Mouse (Mus musculus) forebrain, embryonic 11.5 days (tissue): ENCODE measurements at regions not wholly inside any gene's neighbourhood (a gene's known extent, or its start where the extent isn't known, plus 50 kb on each side); places are given as distances from the start of the nearest gene placed in this dataset.

Source experiments
- ATAC-seq: fragments of 200-750 bp; cut with Nextera tagmentation; replicated peaks from 2 replicates; pipeline ENCODE4 v1.8.0; 2017; ENCODE audit warnings: moderate TSS enrichment; ENCODE audit not compliant: low FRiP score
- DNase-seq: peaks from one replicate; pipeline ENCODE4 v3.0.0-alpha.2; 2017; ENCODE audit warnings: low spot score
- H3K27ac ChIP-seq: fragments of 300-500 bp; sonication (generic); 2 replicates; pipeline ENCODE4 v1.5.1; 2014; ENCODE audit warnings: low read depth, low read length
- H3K27me3 ChIP-seq: fragments of 300-500 bp; sonication (generic); 2 replicates; pipeline ENCODE4 v1.6.1; 2014; ENCODE audit warnings: mild to moderate bottlenecking, low read length, mixed read lengths; ENCODE audit not compliant: control insufficient read depth, insufficient read depth
- H3K36me3 ChIP-seq: fragments of 300-500 bp; sonication (generic); 2 replicates; pipeline ENCODE4 v1.6.1; 2014; ENCODE audit warnings: mild to moderate bottlenecking, low read length, moderate library complexity, mixed read lengths; ENCODE audit not compliant: control insufficient read depth, insufficient read depth
- H3K4me1 ChIP-seq: fragments of 300-500 bp; sonication (generic); replicated peaks from 2 replicates; pipeline ENCODE4 v1.6.1; 2014; ENCODE audit warnings: low read length, mixed read lengths; ENCODE audit not compliant: control insufficient read depth, insufficient read depth
- H3K4me2 ChIP-seq: fragments of 300-500 bp; sonication (generic); 2 replicates; pipeline ENCODE4 v1.6.1; 2014; ENCODE audit warnings: low read depth, mild to moderate bottlenecking, low read length, moderate library complexity, mixed read lengths; ENCODE audit not compliant: severe bottlenecking
- H3K4me3 ChIP-seq: fragments of 300-500 bp; sonication (generic); 2 replicates; pipeline ENCODE4 v1.5.1; 2014; ENCODE audit warnings: low read depth, low read length
- H3K9ac ChIP-seq: fragments of 300-500 bp; sonication (generic); 2 replicates; pipeline ENCODE4 v1.6.1; 2014; ENCODE audit warnings: low read length
- H3K9me3 ChIP-seq: fragments of 300-500 bp; sonication (generic); 2 replicates; pipeline ENCODE4 v1.6.1; 2016; ENCODE audit warnings: low read length, mixed read lengths; ENCODE audit not compliant: control insufficient read depth
- WGBS: fragments of 180-500 bp; shearing (Covaris S2); extraction: QIAGEN DNeasy Blood & Tissue Kit; methylation state at CpG from one replicate; pipeline ENCODE4 v1.1.7; 2014; 5-methylcytosine and 5-hydroxymethylcytosine counted together

DNA sequence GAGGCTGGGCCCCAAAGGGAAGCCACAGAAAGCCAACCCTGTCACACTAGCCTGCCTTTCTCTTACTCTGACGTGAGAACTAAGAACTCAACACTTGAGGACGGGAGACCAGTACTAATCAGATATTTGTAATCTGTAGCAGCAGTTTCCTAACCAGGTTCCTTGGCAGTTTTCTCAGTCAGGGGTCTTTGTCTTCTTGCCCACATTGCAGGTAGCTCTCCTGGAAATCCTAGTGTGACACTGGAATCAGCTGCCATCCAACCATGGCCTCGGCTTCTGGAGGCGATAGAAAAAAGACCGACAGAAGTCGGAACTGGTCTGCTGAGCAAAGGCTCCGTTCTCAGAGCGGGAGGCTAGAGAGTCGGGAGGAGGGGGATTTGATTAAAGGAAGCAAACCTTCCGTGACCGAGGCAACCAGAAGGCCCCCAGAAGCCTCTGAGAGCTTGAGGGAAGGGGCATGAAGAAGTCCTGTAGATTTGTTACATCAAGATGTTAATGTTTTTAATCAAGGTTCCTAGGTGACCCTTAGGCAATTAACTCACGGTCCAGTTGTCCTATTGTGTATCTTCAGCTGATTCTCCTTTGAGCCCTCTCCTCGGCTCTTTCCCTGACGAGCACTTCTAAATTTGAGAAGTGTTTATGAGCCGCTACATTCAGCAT, 284.2 kb downstream of the Ndfip2 start:
- H3K9ac ChIP-seq: peak overlapping the region; percentile 33; the same call in 1 of the 2 replicates
- no peaks in the 10 kb centered on the region for H3K9me3 ChIP-seq
- peak overlapping the region; percentile 48 for H3K4me2 ChIP-seq
- H3K4me3 ChIP-seq: peak overlapping the region; percentile 6; the same call in 1 of the 2 replicates
- no peaks in the 10 kb centered on the region for H3K36me3 ChIP-seq
- H3K4me1 ChIP-seq: no peaks in the 10 kb centered on the region; the same call in none of the 2 replicates
- peak; percentile 78 for ATAC-seq
- WGBS: 2% methylated on average over 15 of the region's 15 CpGs
- no peak overlapping the region for H3K27ac ChIP-seq
- peak; percentile 68 for DNase-seq
- H3K27me3 ChIP-seq: no peaks in the 10 kb centered on the region

DNA sequence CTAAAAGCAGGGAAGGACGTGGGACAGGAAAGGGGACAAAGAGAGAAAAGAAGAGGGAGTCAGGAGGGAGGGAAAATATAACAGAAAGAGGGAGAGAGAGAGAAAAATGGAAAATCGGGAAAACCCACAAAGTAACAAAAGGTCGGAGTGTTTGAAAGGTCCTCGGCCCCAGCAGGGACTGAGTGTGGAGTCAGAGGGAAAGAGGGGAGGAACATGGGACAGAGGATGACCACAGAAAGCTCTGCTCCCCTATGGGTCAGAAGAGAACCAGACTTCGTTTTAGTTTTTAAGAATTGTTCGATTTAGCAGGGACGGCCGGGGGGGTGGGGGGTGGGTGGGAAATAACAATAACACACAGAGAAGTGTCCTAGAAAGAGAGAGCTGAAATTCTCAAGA, 283.7 kb downstream of the Ndfip2 start:
- ATAC-seq (peak; percentile 47; the same call in 1 of the 2 replicates), DNase-seq (no peak)
- Histone ChIP-seq H3K4me1 (no peaks in the 10 kb centered on the region; the same call in none of the 2 replicates), H3K36me3 (no peaks in the 10 kb centered on the region), H3K4me3 (no peak overlapping the region), H3K27ac (no peak overlapping the region), H3K27me3 (no peaks in the 10 kb centered on the region), H3K9ac (no peak overlapping the region), H3K9me3 (no peaks in the 10 kb centered on the region), H3K4me2 (peak overlapping the region; percentile 48; the same call in 1 of the 2 replicates)
- WGBS: 33% methylated on average over 8 of the region's 8 CpGs

DNA sequence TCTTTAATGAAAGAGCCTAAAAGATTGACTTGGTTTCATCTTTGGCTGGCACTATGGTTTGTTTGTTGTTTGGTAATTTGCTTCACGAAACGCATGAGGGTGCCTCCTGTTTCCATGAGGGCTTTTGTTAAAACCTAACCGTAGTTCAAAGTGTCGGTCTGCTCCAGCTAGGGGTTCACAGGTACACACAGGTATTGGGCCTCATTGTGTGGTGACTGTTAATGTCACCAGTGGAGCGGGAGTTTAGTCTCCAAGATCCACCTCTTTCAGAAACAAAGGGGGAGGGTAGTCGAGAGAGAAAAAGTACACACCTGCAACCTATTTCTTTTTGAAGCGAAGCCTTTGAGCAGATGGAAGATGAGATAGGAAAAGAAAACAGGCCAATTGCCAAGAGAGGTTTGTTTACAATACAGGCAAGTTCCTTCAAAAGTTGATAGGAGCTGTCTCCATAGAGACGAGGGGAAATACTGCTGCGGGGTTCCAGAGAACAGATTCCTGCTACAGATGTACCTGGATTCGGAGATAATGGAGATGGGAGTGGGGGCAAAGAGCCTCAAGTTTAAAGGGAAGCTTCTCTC, 273.9 kb downstream of the Ndfip2 start:
- H3K9me3 ChIP-seq: peaks cover 4% of the 10 kb centered on the region; the same call in 1 of the 2 replicates
- ATAC-seq (no peak), DNase-seq (no peak)
- no peak overlapping the region for H3K27ac ChIP-seq
- H3K4me3 ChIP-seq: no peak overlapping the region
- H3K9ac ChIP-seq: no peak overlapping the region
- no peaks in the 10 kb centered on the region for H3K27me3 ChIP-seq
- 80% methylated on average over 10 of the region's 10 CpGs for WGBS
- no peaks in the 10 kb centered on the region for H3K36me3 ChIP-seq
- no peak overlapping the region for H3K4me2 ChIP-seq
- H3K4me1 ChIP-seq: no peaks in the 10 kb centered on the region

DNA sequence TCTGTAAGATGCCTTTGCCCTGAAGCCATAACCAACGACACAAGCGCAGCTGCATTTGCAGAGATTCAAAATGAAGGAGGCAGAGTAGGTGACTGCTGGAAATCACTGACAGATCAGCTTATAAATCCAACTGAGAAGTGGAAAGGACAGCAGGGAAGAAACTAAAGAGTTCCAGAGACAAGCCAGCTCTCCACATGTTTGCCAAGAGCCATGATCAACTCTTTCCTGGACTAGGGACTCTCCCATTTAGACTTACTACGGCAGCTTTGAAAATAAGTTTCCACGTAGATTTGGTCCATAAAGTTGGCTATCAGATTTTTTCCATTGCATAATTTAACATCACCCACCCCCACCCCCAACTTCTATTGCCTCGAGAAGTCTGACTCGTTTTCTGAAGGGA, 269.7 kb downstream of the Ndfip2 start:
- no peak overlapping the region for H3K27ac ChIP-seq
- WGBS: 85% methylated on average over 6 of the region's 6 CpGs

DNA sequence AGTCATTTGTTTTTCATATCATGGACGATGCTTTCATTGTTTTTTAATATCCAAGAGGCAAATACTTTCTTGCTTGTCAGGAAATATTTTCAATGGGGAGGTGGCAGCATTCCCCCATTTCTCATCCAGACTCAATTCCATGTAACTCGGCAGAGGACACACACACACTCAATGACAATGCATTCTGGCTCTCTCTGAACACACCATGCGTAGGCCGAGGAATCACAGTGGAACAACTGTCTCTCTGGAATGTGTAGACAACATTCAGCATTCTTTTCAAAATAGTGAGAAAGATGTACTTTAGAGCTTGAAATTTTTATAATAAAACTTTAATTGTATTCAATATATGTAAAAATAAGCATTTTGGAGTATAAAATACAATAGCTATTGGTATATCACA, 265.5 kb downstream of the Ndfip2 start:
- H3K27me3 ChIP-seq: no peaks in the 10 kb centered on the region
- ATAC-seq (no peak), DNase-seq (no peak)
- H3K36me3 ChIP-seq: no peaks in the 10 kb centered on the region
- H3K4me1 ChIP-seq: no peaks in the 10 kb centered on the region
- no peak overlapping the region for H3K4me2 ChIP-seq
- no peak overlapping the region for H3K9ac ChIP-seq
- WGBS: 86% methylated on average over 4 of the region's 4 CpGs
- no peak overlapping the region for H3K27ac ChIP-seq
- H3K9me3 ChIP-seq: no peaks in the 10 kb centered on the region
- H3K4me3 ChIP-seq: no peak overlapping the region

More for the DNA sequence above, 269.7 kb downstream of the Ndfip2 start:
- no peak overlapping the region for H3K9ac ChIP-seq
- H3K9me3 ChIP-seq: no peaks in the 10 kb centered on the region
- ATAC-seq: no peak
- H3K4me3 ChIP-seq: no peak overlapping the region
- DNase-seq: no peak
- H3K4me1 ChIP-seq: no peaks in the 10 kb centered on the region
- no peaks in the 10 kb centered on the region for H3K27me3 ChIP-seq
- H3K4me2 ChIP-seq: no peak overlapping the region
- H3K36me3 ChIP-seq: no peaks in the 10 kb centered on the region

DNA sequence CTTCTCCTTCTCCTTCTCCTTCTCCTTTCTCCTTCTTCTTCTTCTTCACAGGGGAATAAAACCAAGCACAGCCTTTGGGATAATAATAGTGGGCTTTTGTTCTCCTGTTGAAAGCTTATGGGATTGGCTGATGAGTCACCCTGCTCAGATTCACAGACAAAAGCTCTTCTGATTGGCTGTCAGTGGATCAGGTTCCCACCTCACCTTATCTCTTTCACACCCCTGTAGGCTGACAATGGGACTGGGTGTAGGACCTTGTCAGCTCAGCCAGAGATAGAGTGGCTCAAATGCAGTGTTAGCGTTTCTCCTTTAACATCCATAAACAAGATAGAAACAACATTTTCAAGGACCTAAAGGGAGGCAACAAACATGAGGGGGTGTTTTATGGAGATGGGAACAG, 263.9 kb downstream of the Ndfip2 start:
- no peaks in the 10 kb centered on the region for H3K36me3 ChIP-seq
- no peaks in the 10 kb centered on the region for H3K9me3 ChIP-seq
- DNase-seq (no peak), ATAC-seq (no peak)
- WGBS: 58% methylated on average over 1 of the region's 1 CpGs
- H3K9ac ChIP-seq: no peak overlapping the region
- no peak overlapping the region for H3K4me2 ChIP-seq
- no peaks in the 10 kb centered on the region for H3K27me3 ChIP-seq
- no peaks in the 10 kb centered on the region for H3K4me1 ChIP-seq
- H3K4me3 ChIP-seq: no peak overlapping the region
- no peak overlapping the region for H3K27ac ChIP-seq

DNA sequence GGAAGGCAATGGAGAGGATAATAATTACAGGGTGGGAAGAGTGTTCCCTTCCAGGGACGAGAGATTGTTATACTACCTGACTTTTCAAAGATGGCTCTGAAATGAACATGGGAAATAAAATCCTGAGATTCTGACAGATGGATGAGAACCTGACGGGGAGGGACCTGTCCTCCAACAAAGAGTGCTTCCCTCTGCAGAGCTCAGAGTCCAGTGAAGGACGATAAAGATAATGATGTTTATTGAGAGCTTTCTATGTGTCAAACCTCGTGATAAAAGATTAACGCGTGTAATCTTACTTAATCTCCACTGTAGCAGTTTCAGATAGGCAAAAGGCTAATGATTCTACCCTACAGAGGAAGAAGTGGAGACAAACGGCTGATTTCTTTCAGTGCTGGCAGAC, 260.3 kb downstream of the Ndfip2 start:
- no peak overlapping the region for H3K4me3 ChIP-seq
- no peak overlapping the region for H3K4me2 ChIP-seq
- DNase-seq: no peak
- H3K9ac ChIP-seq: no peak overlapping the region
- no peaks in the 10 kb centered on the region for H3K4me1 ChIP-seq
- no peak overlapping the region for H3K27ac ChIP-seq
- H3K27me3 ChIP-seq: no peaks in the 10 kb centered on the region
- H3K36me3 ChIP-seq: no peaks in the 10 kb centered on the region
- H3K9me3 ChIP-seq: no peaks in the 10 kb centered on the region
- ATAC-seq: no peak
- 68% methylated on average over 7 of the region's 7 CpGs for WGBS

DNA sequence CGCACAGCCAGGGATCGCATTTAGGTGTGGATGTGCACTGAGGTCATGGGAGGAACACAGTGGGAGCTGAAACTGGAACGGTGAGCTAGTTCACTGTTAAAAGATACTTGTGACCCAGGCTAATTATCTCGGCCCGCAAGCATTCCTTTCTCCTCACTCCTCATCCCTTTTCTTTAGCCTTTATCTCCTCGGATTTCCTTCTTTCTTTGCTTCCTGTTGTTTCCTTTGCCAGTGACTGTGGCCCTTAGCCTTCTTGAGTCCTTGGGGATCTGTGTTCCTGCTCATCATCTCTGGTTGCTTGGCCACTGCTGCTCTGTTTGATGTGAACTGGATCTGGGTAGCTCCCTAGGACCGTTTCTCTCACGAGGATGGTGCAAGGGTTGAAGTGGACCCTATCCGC, 256.0 kb downstream of the Ndfip2 start:
- Histone ChIP-seq H3K9ac (no peak overlapping the region), H3K9me3 (no peaks in the 10 kb centered on the region; the same call in 1 of the 2 replicates), H3K36me3 (no peaks in the 10 kb centered on the region), H3K27me3 (no peaks in the 10 kb centered on the region), H3K4me3 (no peak overlapping the region), H3K4me2 (no peak overlapping the region), H3K27ac (no peak overlapping the region), H3K4me1 (no peaks in the 10 kb centered on the region)
- DNase-seq: no peak
- WGBS: 70% methylated on average over 9 of the region's 9 CpGs
- ATAC-seq: no peak
